Mouse (Mus musculus): Measurements from ENCODE around the gene Slc25a22. TPM values are rescaled to one million over a fixed set of nuclear protein-coding genes. Genes with fewer than 3 reads are reported as not detected.
"Not testable (repeated sequence)": the region's sequence is repeated elsewhere in the genome, so short reads cannot be mapped to it uniquely, and the experiment has no call there.

Slc25a22 gene
- total RNA-seq, 2 experiments from 2014 or later, result 30.5 to 32.3 TPM

- no peak for DNase-seq
Measured at GRCm38 (mm10) chr7:141410631-141411030, 27.1 kb downstream of the Slc25a22 start.

- peak; percentile 93 for DNase-seq
Measured at GRCm38 (mm10) chr7:141408833-141409232, 28.9 kb downstream of the Slc25a22 start.

- DNase-seq, result not testable (repeated sequence)
Measured at GRCm38 (mm10) chr7:141407670-141408069, 30.0 kb downstream of the Slc25a22 start.

GRCm38 (mm10) chr7:141405466-141405865 is 32.2 kb downstream of the Slc25a22 start:
- no peak for DNase-seq

- DNase-seq, result peak; percentile 71
Measured at GRCm38 (mm10) chr7:141403305-141403704, 34.4 kb downstream of the Slc25a22 start.

GRCm38 (mm10) chr7:141395348-141395747 is 42.3 kb downstream of the Slc25a22 start:
- no peak for DNase-seq

- DNase-seq, result peak; percentile 79
Measured at GRCm38 (mm10) chr7:141394771-141395170, 42.9 kb downstream of the Slc25a22 start.

GRCm38 (mm10) chr7:141394158-141394557 is 43.5 kb downstream of the Slc25a22 start:
- DNase-seq, result no peak

GRCm38 (mm10) chr7:141392552-141393222 is 45.0 kb downstream of the Slc25a22 start:
- DNase-seq, result no peak

GRCm38 (mm10) chr7:141391625-141392551 is 45.8 kb downstream of the Slc25a22 start, which contains the start of gene Taldo1:
Gene Taldo1 (plus strand): TSS chr7:141392199.
- peak; percentile 96 for DNase-seq

- DNase-seq, result no peak
Measured at GRCm38 (mm10) chr7:141390326-141391259, 47.1 kb downstream of the Slc25a22 start.

GRCm38 (mm10) chr7:141388487-141389109 is 49.1 kb downstream of the Slc25a22 start:
- no peak for DNase-seq

GRCm38 (mm10) chr7:141387807-141388486 is 49.7 kb downstream of the Slc25a22 start:
- no peak for DNase-seq

GRCm38 (mm10) chr7:141381068-141381835 is 56.4 kb downstream of the Slc25a22 start:
- no peak for DNase-seq

Other genes starting within 250 kb of the Slc25a22 start
- gene Hras, start 243.9 kb downstream of the Slc25a22 start, total RNA-seq (2021), result 100 to 1,000 TPM; 105 to 119 TPM
- 1 to 10 TPM; 4.3 to 4.5 TPM for gene Lrrc56, start 243.7 kb downstream of the Slc25a22 start, total RNA-seq (2021)
- not detected for gene Lmntd2, start 223.8 kb downstream of the Slc25a22 start, total RNA-seq (2021)
- gene Rassf7, start 222.0 kb downstream of the Slc25a22 start, total RNA-seq (2021), result 1 to 10 TPM; 4.1 to 6.1 TPM
- gene Phrf1, start 209.1 kb downstream of the Slc25a22 start, total RNA-seq (2021), result 10 to 100 TPM; 44.3 to 52.2 TPM
- gene Irf7, start 171.4 kb downstream of the Slc25a22 start, total RNA-seq (2021), result 1 to 10 TPM; 1.3 to 1.4 TPM
- not detected for gene Cdhr5, start 161.1 kb downstream of the Slc25a22 start, total RNA-seq (2021)
- gene Sct, start 158.8 kb downstream of the Slc25a22 start, total RNA-seq (2021), result not detected
- gene Drd4, start 145.9 kb downstream of the Slc25a22 start, total RNA-seq (2021), result not detected
- gene Deaf1, start 110.2 kb downstream of the Slc25a22 start, total RNA-seq (2021), result 10 to 100 TPM; 27.8 to 30.6 TPM
- gene Tmem80, start 110.2 kb downstream of the Slc25a22 start, total RNA-seq (2021), result 10 to 100 TPM; 15.9 to 16.3 TPM
- 1 to 10 TPM; 1.9 TPM for gene Eps8l2, start 99.0 kb downstream of the Slc25a22 start, total RNA-seq (2021)
- gene Taldo1, start 45.7 kb downstream of the Slc25a22 start, total RNA-seq (2021), result 100 to 1,000 TPM; 126 to 134 TPM
- 10 to 100 TPM; 12.5 to 12.9 TPM for gene Gatd1, start 23.8 kb downstream of the Slc25a22 start, total RNA-seq (2021)
- gene Cend1, start 8.4 kb downstream of the Slc25a22 start, total RNA-seq (2021), result 1 to 10 TPM; 1.5 to 1.6 TPM
- 1 to 10 TPM; 5.9 to 6.4 TPM for gene Pidd1, start 6.1 kb upstream of the Slc25a22 start, total RNA-seq (2021)
- 1,000 to 10,000 TPM; 1,146 to 1,184 TPM for gene Rplp2, start 9.5 kb upstream of the Slc25a22 start, total RNA-seq (2021)
- 100 to 1,000 TPM; 118 to 127 TPM for gene Pnpla2, start 17.3 kb upstream of the Slc25a22 start, total RNA-seq (2021)
- 10 to 100 TPM; 17.6 to 20.1 TPM for gene Cracr2b, start 23.2 kb upstream of the Slc25a22 start, total RNA-seq (2021)
- gene Cd151, start 29.5 kb upstream of the Slc25a22 start, total RNA-seq (2021), result 100 to 1,000 TPM; 229 to 230 TPM
- gene Polr2l, start 37.2 kb upstream of the Slc25a22 start, total RNA-seq (2021), result 10 to 100 TPM; 49.6 to 52.4 TPM
- 10 to 100 TPM; 37.2 to 38.0 TPM for gene Tspan4, start 37.3 kb upstream of the Slc25a22 start, total RNA-seq (2021)
- 10 to 100 TPM; 36.5 to 36.6 TPM for gene Chid1, start 102.0 kb upstream of the Slc25a22 start, total RNA-seq (2021)
- gene Ap2a2, start 124.3 kb upstream of the Slc25a22 start, total RNA-seq (2021), result 10 to 100 TPM; 61.1 to 61.4 TPM
- not detected for gene Muc6, start 217.4 kb upstream of the Slc25a22 start, total RNA-seq (2021)

Measured in heart, postnatal 4 days (tissue).